Mouse (Mus musculus): ENCODE measurements at regions not wholly inside any gene's neighbourhood (a gene's known extent, or its start where the extent isn't known, plus 50 kb on each side); places are given as distances from the start of the nearest gene placed in this dataset.

DNA sequence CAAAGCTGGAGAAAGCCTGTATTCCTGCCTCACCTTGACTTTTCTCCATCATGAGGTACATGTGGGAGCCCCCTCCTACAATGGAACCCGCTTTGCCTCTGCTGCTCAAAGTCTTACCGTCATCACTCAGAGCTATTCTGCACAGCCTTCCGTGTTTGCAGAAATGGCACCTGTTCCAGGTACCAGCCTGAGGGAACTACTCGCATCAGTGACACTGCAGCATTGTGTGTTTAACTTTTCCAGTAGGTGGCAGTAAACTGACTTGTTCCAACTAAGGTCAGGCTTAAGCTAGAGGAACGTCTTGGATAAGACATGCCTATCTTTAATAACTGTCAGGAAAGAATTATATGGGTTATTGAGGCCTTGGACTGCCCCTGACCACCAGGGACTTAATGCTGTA, 71.4 kb downstream of the Fam173b start:
- Histone ChIP-seq H3K27ac (ENCODE audit: low read depth, low read length) (no peak overlapping the region), H3K4me1 (ENCODE audit: control insufficient read depth, insufficient read depth, low read length) (no peaks in the 10 kb centered on the region), H3K9ac (ENCODE audit: low read length) (no peak overlapping the region), H3K4me3 (ENCODE audit: low read depth, low read length) (no peak overlapping the region), H3K4me2 (no peak overlapping the region), H3K9me3 (ENCODE audit: control insufficient read depth, low read length) (no peaks in the 10 kb centered on the region), H3K36me3 (ENCODE audit: control insufficient read depth, insufficient read depth, low read length) (no peaks in the 10 kb centered on the region), H3K27me3 (ENCODE audit: control insufficient read depth, insufficient read depth, low read length) (no peaks in the 10 kb centered on the region)
- no peak for ATAC-seq (ENCODE audit: low FRiP score)
- peak; percentile 86 for DNase-seq (ENCODE audit: low spot score, missing footprints)
- WGBS = 46% methylated on average over 5 of the region's 5 CpGs

DNA sequence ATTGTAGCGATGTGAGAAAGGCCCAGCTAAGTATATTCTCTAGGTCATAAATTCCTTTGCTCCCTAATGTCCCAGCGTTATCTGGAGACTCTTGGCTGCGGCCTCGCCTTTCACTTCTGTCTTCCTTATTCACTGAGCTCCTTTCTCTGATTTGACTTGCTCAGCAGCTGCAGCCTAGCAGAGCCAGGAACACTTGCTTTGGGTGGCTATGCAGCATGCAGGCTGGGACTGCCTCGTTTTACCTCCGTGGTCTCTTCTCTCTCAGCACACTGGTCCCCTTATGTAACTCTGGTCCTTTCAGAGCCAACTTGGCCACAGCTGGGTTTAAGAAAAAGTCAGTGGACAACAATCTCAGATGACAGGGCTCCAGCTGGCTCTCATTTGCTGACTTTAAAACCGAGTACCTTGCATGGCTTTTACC, 75.1 kb downstream of the Fam173b start:
- Histone ChIP-seq H3K9ac (ENCODE audit: low read length) (no peak overlapping the region), H3K27ac (ENCODE audit: low read depth, low read length) (no peak overlapping the region), H3K27me3 (ENCODE audit: control insufficient read depth, insufficient read depth, low read length) (no peaks in the 10 kb centered on the region), H3K4me1 (ENCODE audit: control insufficient read depth, insufficient read depth, low read length) (no peaks in the 10 kb centered on the region), H3K36me3 (ENCODE audit: control insufficient read depth, insufficient read depth, low read length) (no peaks in the 10 kb centered on the region), H3K9me3 (ENCODE audit: control insufficient read depth, low read length) (no peaks in the 10 kb centered on the region), H3K4me2 (no peak overlapping the region), H3K4me3 (ENCODE audit: low read depth, low read length) (no peak overlapping the region)
- ATAC-seq (ENCODE audit: low FRiP score) (no peak), DNase-seq (ENCODE audit: low spot score, missing footprints) (no peak)
- WGBS = 75% methylated on average over 7 of the region's 7 CpGs

DNA sequence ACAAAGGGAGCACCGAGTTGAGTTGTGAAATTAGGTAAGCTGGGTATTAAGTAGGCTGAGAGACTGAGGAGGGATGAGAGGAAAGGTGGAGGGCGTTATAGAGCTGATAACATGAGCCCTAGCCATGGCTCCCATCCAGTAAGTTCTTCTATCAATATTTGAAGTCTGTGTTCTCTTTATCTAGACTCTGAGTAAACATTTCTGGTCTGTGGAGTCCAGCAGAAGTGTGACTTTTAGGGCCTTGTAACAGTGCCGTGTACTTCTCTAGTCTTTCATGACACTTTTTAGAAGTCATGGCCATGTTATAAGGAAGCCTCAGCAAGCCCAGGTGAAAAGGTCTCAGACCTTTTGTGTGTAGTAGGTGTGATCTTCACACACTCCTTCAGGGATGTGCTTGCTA, 91.5 kb downstream of the Fam173b start:
- Histone ChIP-seq H3K9me3 (ENCODE audit: control insufficient read depth, low read length) (no peaks in the 10 kb centered on the region), H3K36me3 (ENCODE audit: control insufficient read depth, insufficient read depth, low read length) (no peaks in the 10 kb centered on the region), H3K9ac (ENCODE audit: low read length) (no peak overlapping the region), H3K27me3 (ENCODE audit: control insufficient read depth, insufficient read depth, low read length) (no peaks in the 10 kb centered on the region), H3K4me2 (no peak overlapping the region), H3K4me1 (ENCODE audit: control insufficient read depth, insufficient read depth, low read length) (no peaks in the 10 kb centered on the region), H3K27ac (ENCODE audit: low read depth, low read length) (no peak overlapping the region), H3K4me3 (ENCODE audit: low read depth, low read length) (no peak overlapping the region)
- 86% methylated on average over 3 of the region's 3 CpGs for WGBS
- ATAC-seq (ENCODE audit: low FRiP score) (no peak), DNase-seq (ENCODE audit: low spot score, missing footprints) (no peak)

- Histone ChIP-seq H3K27ac (ENCODE audit: low read depth, low read length) (no peak overlapping the region), H3K27me3 (ENCODE audit: control insufficient read depth, insufficient read depth, low read length) (no peaks in the 10 kb centered on the region), H3K4me2 (no peak overlapping the region), H3K36me3 (ENCODE audit: control insufficient read depth, insufficient read depth, low read length) (no peaks in the 10 kb centered on the region), H3K4me1 (ENCODE audit: control insufficient read depth, insufficient read depth, low read length) (no peaks in the 10 kb centered on the region), H3K4me3 (ENCODE audit: low read depth, low read length) (no peak overlapping the region), H3K9ac (ENCODE audit: low read length) (no peak overlapping the region), H3K9me3 (ENCODE audit: control insufficient read depth, low read length) (no peaks in the 10 kb centered on the region)
- 95% methylated on average over 8 of the region's 8 CpGs for WGBS
- DNase-seq (ENCODE audit: low spot score, missing footprints) (no peak), ATAC-seq (ENCODE audit: low FRiP score) (no peak)
These were observed 93.4 kb downstream of the Fam173b start for GRCm38 (mm10) chr15:31694877-31695671.

DNA sequence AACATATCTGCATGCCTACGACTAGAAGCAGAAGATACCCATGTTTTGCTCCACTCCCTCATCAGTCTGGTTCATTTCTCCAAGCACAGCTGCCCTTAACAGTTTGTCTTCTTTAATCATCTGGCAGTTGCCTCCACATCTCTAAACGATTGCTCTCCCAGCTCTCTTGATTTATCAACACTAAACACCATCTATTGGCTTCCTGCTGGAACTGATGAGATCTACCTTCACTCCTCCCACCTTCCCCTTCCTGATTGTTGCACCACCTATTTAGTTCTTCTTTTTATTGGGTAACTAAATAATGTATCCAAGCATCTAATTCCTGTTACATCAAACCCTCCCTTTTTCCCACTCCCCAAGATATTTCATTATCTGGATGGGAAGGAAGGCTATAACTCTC, 101.7 kb downstream of the Fam173b start:
- H3K4me3 ChIP-seq (ENCODE audit: low read depth, low read length) = no peak overlapping the region
- no peak overlapping the region for H3K9ac ChIP-seq (ENCODE audit: low read length)
- H3K9me3 ChIP-seq (ENCODE audit: control insufficient read depth, low read length) = no peaks in the 10 kb centered on the region
- no peak for DNase-seq (ENCODE audit: low spot score, missing footprints)
- no peaks in the 10 kb centered on the region for H3K27me3 ChIP-seq (ENCODE audit: control insufficient read depth, insufficient read depth, low read length)
- no peak overlapping the region for H3K4me2 ChIP-seq
- 98% methylated on average over 2 of the region's 2 CpGs for WGBS
- no peak overlapping the region for H3K27ac ChIP-seq (ENCODE audit: low read depth, low read length)
- H3K36me3 ChIP-seq (ENCODE audit: control insufficient read depth, insufficient read depth, low read length) = no peaks in the 10 kb centered on the region
- ATAC-seq (ENCODE audit: low FRiP score) = no peak
- H3K4me1 ChIP-seq (ENCODE audit: control insufficient read depth, insufficient read depth, low read length) = no peaks in the 10 kb centered on the region

- no peaks in the 10 kb centered on the region for H3K36me3 ChIP-seq (ENCODE audit: control insufficient read depth, insufficient read depth, low read length)
- H3K9ac ChIP-seq (ENCODE audit: low read length) = no peak overlapping the region
- 83% methylated on average over 1 of the region's 1 CpGs for WGBS
- ATAC-seq (ENCODE audit: low FRiP score) (no peak), DNase-seq (ENCODE audit: low spot score, missing footprints) (no peak)
- no peak overlapping the region for H3K4me3 ChIP-seq (ENCODE audit: low read depth, low read length)
- H3K4me1 ChIP-seq (ENCODE audit: control insufficient read depth, insufficient read depth, low read length) = no peaks in the 10 kb centered on the region
- H3K27me3 ChIP-seq (ENCODE audit: control insufficient read depth, insufficient read depth, low read length) = no peaks in the 10 kb centered on the region
- no peaks in the 10 kb centered on the region for H3K9me3 ChIP-seq (ENCODE audit: control insufficient read depth, low read length)
- no peak overlapping the region for H3K4me2 ChIP-seq
- H3K27ac ChIP-seq (ENCODE audit: low read depth, low read length) = no peak overlapping the region
These were observed 105.8 kb downstream of the Fam173b start for GRCm38 (mm10) chr15:31707416-31707815.

DNA sequence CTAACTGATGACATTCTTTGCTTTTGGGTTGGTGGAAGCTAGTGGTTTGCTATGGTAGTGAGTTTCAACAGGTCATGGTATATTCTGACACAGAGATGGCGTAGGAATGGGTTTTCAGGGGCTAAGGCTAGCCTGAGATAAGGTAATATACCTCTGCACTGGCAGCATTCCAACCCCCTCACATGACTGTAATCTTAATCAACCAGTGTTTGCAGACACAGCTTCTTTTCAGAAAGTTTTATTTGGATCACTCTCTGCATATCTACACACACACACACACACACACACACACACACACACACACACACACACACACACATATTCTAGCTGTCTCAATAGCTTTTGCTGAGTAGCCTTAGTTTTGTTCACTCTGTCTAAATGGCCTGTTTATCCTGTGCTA, 119.4 kb downstream of the Fam173b start:
- H3K27me3 ChIP-seq (ENCODE audit: control insufficient read depth, insufficient read depth, low read length) = no peaks in the 10 kb centered on the region
- no peaks in the 10 kb centered on the region for H3K4me1 ChIP-seq (ENCODE audit: control insufficient read depth, insufficient read depth, low read length)
- no peak for ATAC-seq (ENCODE audit: low FRiP score)
- WGBS = 82% methylated on average over 1 of the region's 1 CpGs
- H3K4me2 ChIP-seq = no peak overlapping the region
- no peak overlapping the region for H3K27ac ChIP-seq (ENCODE audit: low read depth, low read length)
- no peaks in the 10 kb centered on the region for H3K9me3 ChIP-seq (ENCODE audit: control insufficient read depth, low read length)
- no peak for DNase-seq (ENCODE audit: low spot score, missing footprints)
- H3K4me3 ChIP-seq (ENCODE audit: low read depth, low read length) = no peak overlapping the region
- no peaks in the 10 kb centered on the region for H3K36me3 ChIP-seq (ENCODE audit: control insufficient read depth, insufficient read depth, low read length)
- H3K9ac ChIP-seq (ENCODE audit: low read length) = no peak overlapping the region

GRCm38 (mm10) chr15:31722429-31722828, 120.8 kb downstream of the Fam173b start:
- H3K4me2 ChIP-seq = no peak overlapping the region
- H3K4me1 ChIP-seq (ENCODE audit: control insufficient read depth, insufficient read depth, low read length) = no peaks in the 10 kb centered on the region
- H3K9me3 ChIP-seq (ENCODE audit: control insufficient read depth, low read length) = no peaks in the 10 kb centered on the region
- H3K9ac ChIP-seq (ENCODE audit: low read length) = no peak overlapping the region
- ATAC-seq (ENCODE audit: low FRiP score) (no peak), DNase-seq (ENCODE audit: low spot score, missing footprints) (no peak)
- H3K4me3 ChIP-seq (ENCODE audit: low read depth, low read length) = no peak overlapping the region
- H3K27ac ChIP-seq (ENCODE audit: low read depth, low read length) = no peak overlapping the region
- WGBS = 91% methylated on average over 5 of the region's 5 CpGs
- no peaks in the 10 kb centered on the region for H3K27me3 ChIP-seq (ENCODE audit: control insufficient read depth, insufficient read depth, low read length)
- no peaks in the 10 kb centered on the region for H3K36me3 ChIP-seq (ENCODE audit: control insufficient read depth, insufficient read depth, low read length)

DNA sequence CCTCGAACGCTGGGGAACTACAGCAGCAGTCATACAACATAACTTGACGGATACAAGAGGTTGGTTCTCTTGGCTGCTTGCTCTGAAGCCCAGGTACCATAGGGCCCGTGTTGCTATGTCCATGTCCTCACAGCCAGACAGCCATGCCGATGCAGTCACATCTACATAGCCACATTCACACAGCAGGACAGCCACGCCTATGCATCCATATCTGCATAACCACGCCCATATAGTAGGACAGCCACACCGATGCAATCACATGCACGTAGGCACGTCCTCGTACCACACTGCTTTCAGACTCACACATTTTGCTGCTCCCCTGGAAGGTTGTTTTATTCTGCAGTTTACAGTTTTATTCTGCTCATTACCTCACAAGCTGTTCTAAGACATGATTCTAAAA, 122.6 kb downstream of the Fam173b start:
- Histone ChIP-seq H3K27ac (ENCODE audit: low read depth, low read length) (no peak overlapping the region), H3K9me3 (ENCODE audit: control insufficient read depth, low read length) (no peaks in the 10 kb centered on the region), H3K36me3 (ENCODE audit: control insufficient read depth, insufficient read depth, low read length) (no peaks in the 10 kb centered on the region), H3K4me3 (ENCODE audit: low read depth, low read length) (no peak overlapping the region), H3K9ac (ENCODE audit: low read length) (no peak overlapping the region), H3K4me2 (no peak overlapping the region), H3K4me1 (ENCODE audit: control insufficient read depth, insufficient read depth, low read length) (no peaks in the 10 kb centered on the region), H3K27me3 (ENCODE audit: control insufficient read depth, insufficient read depth, low read length) (no peaks in the 10 kb centered on the region)
- 77% methylated on average over 11 of the region's 11 CpGs for WGBS
- no peak for DNase-seq (ENCODE audit: low spot score, missing footprints)
- no peak for ATAC-seq (ENCODE audit: low FRiP score)

All from midbrain, embryonic 11.5 days (tissue).